Mouse (Mus musculus): ENCODE measurements around the gene Gbp8. TPM values are rescaled to one million over a fixed set of nuclear protein-coding genes. Genes with fewer than 3 reads are reported as not detected.

Gene Gbp8
- polyA plus RNA-seq, 1 experiment from 2014 or later: 0.37 TPM

Other genes with a start within 250 kb of the Gbp8 start
- gene Abcg3, start 156.8 kb downstream of the Gbp8 start, polyA plus RNA-seq (2016; fragmentation: Nextera tagmentation; extraction: Ambion mirVana): 0.22 and 0.31 TPM in 2 replicates
- gene Gbp9, start within 50 bp of the Gbp8 start, polyA plus RNA-seq (2016; fragmentation: Nextera tagmentation; extraction: Ambion mirVana): 1.4 and 1.9 TPM in 2 replicates
- 0.19 and 0.33 TPM in 2 replicates for gene Gbp4, start within 50 bp of the Gbp8 start, polyA plus RNA-seq (2016; fragmentation: Nextera tagmentation; extraction: Ambion mirVana)
- 0.22 and 0.52 TPM in 2 replicates for gene Gbp10, start 100.0 kb upstream of the Gbp8 start, polyA plus RNA-seq (2016; fragmentation: Nextera tagmentation; extraction: Ambion mirVana)
- not detected in 2 replicates for gene Gm43302, start 154.2 kb upstream of the Gbp8 start, polyA plus RNA-seq (2016; fragmentation: Nextera tagmentation; extraction: Ambion mirVana)
- 0.78 and 0.90 TPM in 2 replicates for gene Gbp6, start 154.2 kb upstream of the Gbp8 start, polyA plus RNA-seq (2016; fragmentation: Nextera tagmentation; extraction: Ambion mirVana)

Data from embryonic facial prominence, embryonic 12.5 days (tissue).